Comparison of ENCODE assay signal across 8 mouse cellular contexts in the genomic region with DNA sequence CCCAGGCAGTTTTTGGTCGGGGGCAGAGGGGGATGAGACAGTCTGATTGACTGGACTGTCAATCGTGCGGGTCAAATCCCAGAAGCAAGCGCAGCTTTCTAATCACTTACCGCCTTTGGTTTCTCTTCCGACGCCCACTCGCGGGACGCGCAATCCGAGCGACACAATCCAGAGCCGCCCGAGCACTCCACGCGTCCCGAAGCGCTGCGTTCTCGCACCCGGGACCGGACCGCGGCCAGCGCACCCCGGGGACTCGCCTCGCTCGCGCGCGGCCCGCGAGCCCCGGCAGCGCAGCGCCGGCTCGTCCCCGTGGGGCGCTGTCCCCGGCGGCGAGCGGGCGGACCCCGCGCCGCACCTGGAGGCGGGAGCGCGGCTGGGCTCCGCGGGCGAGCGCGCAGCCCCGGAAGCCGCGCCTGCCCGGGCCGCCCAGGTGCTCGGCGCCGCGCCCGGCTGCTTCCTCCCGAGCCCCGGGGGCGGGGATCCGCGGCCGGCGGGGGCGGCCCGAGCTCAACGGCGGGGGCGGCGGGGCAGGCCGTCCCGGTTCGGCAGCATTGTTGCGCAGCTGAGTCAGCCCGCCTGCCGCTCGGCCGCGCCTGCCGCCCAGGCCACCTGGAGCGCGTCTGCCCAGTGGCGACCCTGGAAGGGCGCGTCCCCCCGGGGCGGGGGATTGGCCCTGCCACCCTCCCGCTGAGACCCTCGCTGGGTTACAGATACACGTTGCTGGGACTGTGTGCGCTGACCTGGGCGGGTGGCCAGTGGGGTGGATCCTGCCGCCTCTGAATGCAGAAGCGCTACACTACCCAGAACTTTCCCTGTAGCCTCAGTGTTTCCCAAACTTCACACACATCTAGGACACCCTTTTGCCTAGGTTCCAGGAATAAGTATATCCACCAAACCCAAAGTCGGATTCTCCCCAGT. TPM values are rescaled to one million over a fixed set of nuclear protein-coding genes. Genes with fewer than 3 reads are reported as not detected.
DNase-seq lines count a peak whose midpoint lies in the region; ATAC-seq and TF ChIP-seq lines count a peak whose summit lies in the region.

A gene (minus strand): TSS at position 376 of the 918 bp plus-strand sequence.

- no peaks in the 10 kb centered on the region for H3K9me3 ChIP-seq in ES-Bruce4 (replicated peaks; ENCODE audit: control insufficient read depth, insufficient read depth, low read length, poor library complexity, severe bottlenecking)
- no peaks in the 10 kb centered on the region for H3K9me3 ChIP-seq in hindbrain, embryonic 12.5 days (replicated peaks)

- TF ChIP-seq EP300 in ES-Bruce4 (IDR thresholded peaks at IDR 0.05; ENCODE audit: insufficient read depth, low read depth, low read length): no peak

- no peaks in the 10 kb centered on the region for H3K36me3 ChIP-seq in ES-Bruce4 (ENCODE audit: control insufficient read depth, insufficient read depth, low read length, poor library complexity, severe bottlenecking)
- H3K36me3 ChIP-seq in hindbrain, embryonic 12.5 days: no peaks in the 10 kb centered on the region

- WGBS in cerebellum, adult 2 months: under 1% methylated on average over 98 of the region's 106 CpGs
- WGBS in hindbrain, embryonic 12.5 days: 1% methylated on average over 83 of the region's 106 CpGs

- peak; percentile 39 to 47 for DNase-seq in cerebellum, adult 2 months
- DNase-seq in frontal cortex, postnatal 25 days (ENCODE audit: low spot score in 2 of 2): peak; percentile 23 to 25
- peak; percentile 36 to 53 for DNase-seq in layer of hippocampus, postnatal 25 days (ENCODE audit: extremely low spot score in 1 of 2, low spot score in 1 of 2)
- DNase-seq in lung, postnatal 25 days (ENCODE audit: low spot score): peak; percentile 74
- DNase-seq in ovary, postnatal 36 days (ENCODE audit: low spot score): peak; percentile 77
- DNase-seq in thymus, postnatal 25 days: peak; percentile 83

- H3K27ac ChIP-seq in ES-Bruce4 (ENCODE audit: insufficient read depth, low read length): peak within 1 kb of the TSS; percentile 82
- H3K27ac ChIP-seq in cerebellum, adult 2 months (ENCODE audit: insufficient read depth, low read length): peak within 1 kb of the TSS; percentile 47; the same call in 1 of the 2 replicates
- no peak within 1 kb of the TSS for H3K27ac ChIP-seq in hindbrain, embryonic 12.5 days

- no peak for TF ChIP-seq POLR2A in ES-Bruce4 (IDR thresholded peaks at IDR 0.05; ENCODE audit: insufficient read depth, low read length)
- TF ChIP-seq POLR2A in cerebellum, adult 2 months (IDR thresholded peaks at IDR 0.05; ENCODE audit: borderline replicate concordance, insufficient read depth, low read length): no peak

- ATAC-seq in hindbrain, embryonic 12.5 days (ENCODE audit: low FRiP score): peak; percentile 88

- peaks cover 3% of the 10 kb centered on the region for H3K4me1 ChIP-seq in ES-Bruce4 (ENCODE audit: control insufficient read depth, insufficient read depth, low read length)
- no peaks in the 10 kb centered on the region for H3K4me1 ChIP-seq in cerebellum, adult 2 months (ENCODE audit: control insufficient read depth, insufficient read depth, low read length)
- H3K4me1 ChIP-seq in hindbrain, embryonic 12.5 days: no peaks in the 10 kb centered on the region

- H3K4me3 ChIP-seq in ES-Bruce4 (ENCODE audit: low read depth, low read length): peak within 1 kb of the TSS; percentile 95
- peak within 1 kb of the TSS; percentile 66 for H3K4me3 ChIP-seq in cerebellum, adult 2 months (replicated peaks; ENCODE audit: insufficient read depth, low read depth, low read length)
- H3K4me3 ChIP-seq in hindbrain, embryonic 12.5 days: peak within 1 kb of the TSS; percentile 78

- peak within 1 kb of the TSS; percentile 89 for H3K9ac ChIP-seq in ES-Bruce4 (ENCODE audit: low read depth, poor library complexity, severe bottlenecking)
- peak within 1 kb of the TSS; percentile 75 for H3K9ac ChIP-seq in hindbrain, embryonic 12.5 days

- H3K27me3 ChIP-seq in ES-Bruce4 (ENCODE audit: control insufficient read depth, insufficient read depth, low read length, poor library complexity, severe bottlenecking): no peaks in the 10 kb centered on the region
- no peaks in the 10 kb centered on the region for H3K27me3 ChIP-seq in cerebellum, adult 2 months (ENCODE audit: control insufficient read depth, insufficient read depth, low read length)
- no peaks in the 10 kb centered on the region for H3K27me3 ChIP-seq in hindbrain, embryonic 12.5 days

- TF ChIP-seq CTCF in ES-Bruce4 (IDR thresholded peaks at IDR 0.05; ENCODE audit: low read depth, low read length): no peak
- TF ChIP-seq CTCF in cerebellum, adult 2 months (IDR thresholded peaks at IDR 0.05; ENCODE audit: borderline replicate concordance, insufficient read depth, low read depth, low read length): no peak

- peak within 1 kb of the TSS; percentile 89 for H3K4me2 ChIP-seq in hindbrain, embryonic 12.5 days (replicated peaks)

RNA-seq across cellular contexts. Expression of the gene that starts here (rescaled TPM):
- 36.8 and 42.2 TPM in 2 replicates for polyA plus RNA-seq in ES-Bruce4 (2011; ENCODE audit: insufficient read depth, insufficient read length, low read depth, missing spikeins)
- polyA plus RNA-seq in cerebellum, adult 2 months (2012; rRNA removed): 28.0 and 29.1 TPM in 2 replicates
- polyA plus RNA-seq in hindbrain, embryonic 12.5 days (2016; fragmentation: Nextera tagmentation; extraction: Ambion mirVana): 3.0 and 4.4 TPM in 2 replicates
- 10 to 100 TPM; 41.0 to 49.9 TPM for total RNA-seq in layer of hippocampus, postnatal 25 days (2021)

Comparison
In these comparisons a context has a peak if more than half of its experiments do, and no peak if none do; other contexts are left out.
1. DNase-seq: peak in every context shown above with its lines; median percentile 83 in thymus, postnatal 25 days; 77 in ovary, postnatal 36 days; 74 in lung, postnatal 25 days; 44 in layer of hippocampus, postnatal 25 days; 43 in cerebellum, adult 2 months; 24 in frontal cortex, postnatal 25 days.